Mouse (Mus musculus): Measurements from ENCODE around the gene Dnah7c.

The Dnah7c gene

DNA sequence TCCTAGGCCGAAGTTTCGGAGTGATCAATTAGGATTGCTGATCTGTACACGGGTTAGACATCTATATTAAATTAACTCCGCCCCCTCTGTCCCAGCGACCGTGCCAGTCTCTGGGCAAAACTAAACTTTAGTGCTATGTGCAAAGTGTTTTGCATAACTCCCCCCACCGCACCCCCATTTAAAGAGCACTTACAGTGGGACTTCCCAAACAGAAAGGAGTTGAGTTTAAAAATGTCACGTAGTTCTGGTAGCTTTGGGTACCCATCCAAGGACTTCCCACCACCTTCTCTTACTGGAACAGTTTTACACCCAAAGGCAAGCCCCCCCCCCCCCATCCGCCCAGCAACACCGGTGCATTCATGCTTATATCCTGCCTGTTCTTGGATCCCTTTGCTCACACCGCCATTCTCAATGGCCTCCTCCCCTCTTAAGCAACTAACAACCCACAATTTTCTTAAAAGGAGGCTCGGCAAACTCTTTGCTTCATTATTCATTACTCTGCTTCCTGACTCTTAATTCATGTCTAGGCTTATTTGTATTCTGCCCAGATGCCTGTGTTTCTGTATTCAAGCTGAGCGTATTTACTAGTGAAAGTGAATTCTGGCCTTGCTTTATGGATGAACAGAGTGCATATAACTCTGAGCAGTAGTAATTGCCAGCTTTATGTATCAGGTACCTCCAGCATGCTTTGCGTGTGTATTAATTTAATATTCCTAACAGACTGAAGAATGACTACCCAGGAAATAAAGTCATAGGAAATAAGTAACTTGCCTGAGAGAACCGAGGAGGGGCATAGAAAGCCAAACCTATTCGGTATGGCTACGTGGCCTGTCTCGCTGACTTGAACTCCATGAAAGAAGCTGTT is 428.9 kb downstream of the Dnah7c start:
- DNase-seq (ENCODE audit: low spot score) = no peak

GRCm38 (mm10) chr1:46856498-46856897 is 431.1 kb downstream of the Dnah7c start:
- no peak for DNase-seq (ENCODE audit: low spot score)
